Mouse (Mus musculus): ENCODE data around the gene Bsn. TPM values are rescaled to one million over a fixed set of nuclear protein-coding genes. Genes with fewer than 3 reads are reported as not detected.

Gene Bsn
- polyA plus RNA-seq, 1 experiment from 2014 or later, result 0.59 TPM

- Histone ChIP-seq H3K9ac (replicated peaks) (no peak overlapping the region), H3K4me3 (ENCODE audit: low read depth, low read length) (no peak overlapping the region), H3K27ac (ENCODE audit: low read depth) (no peak overlapping the region), H3K36me3 (replicated peaks; ENCODE audit: insufficient read depth, low read length) (no peaks in the 10 kb centered on the region), H3K4me2 (ENCODE audit: low read depth, low read length) (no peak overlapping the region), H3K4me1 (ENCODE audit: insufficient read depth) (no peaks in the 10 kb centered on the region), H3K9me3 (ENCODE audit: low read length) (no peaks in the 10 kb centered on the region), H3K27me3 (ENCODE audit: insufficient read depth, low read length) (peaks cover 2% of the 10 kb centered on the region; the same call in 1 of the 2 replicates)
- TF ChIP-seq CTCF (IDR thresholded peaks at IDR 0.05; ENCODE audit: low read depth) (no peak), EP300 (IDR thresholded peaks at IDR 0.05; ENCODE audit: low read depth) (no peak)
- no peak for DNase-seq
- ATAC-seq, result no peak
- WGBS (ENCODE audit: insufficient replicate concordance), result 74% methylated on average over 11 of the region's 11 CpGs
Observed at GRCm38 (mm10) chr9:108182806-108183506, 7.2 kb downstream of the Bsn start.

- Histone ChIP-seq H3K27ac (ENCODE audit: low read depth) (no peak overlapping the region), H3K4me2 (ENCODE audit: low read depth, low read length) (no peak overlapping the region), H3K36me3 (replicated peaks; ENCODE audit: insufficient read depth, low read length) (no peaks in the 10 kb centered on the region), H3K4me1 (ENCODE audit: insufficient read depth) (no peaks in the 10 kb centered on the region), H3K9me3 (ENCODE audit: low read length) (no peaks in the 10 kb centered on the region), H3K27me3 (ENCODE audit: insufficient read depth, low read length) (no peaks in the 10 kb centered on the region), H3K9ac (replicated peaks) (no peak overlapping the region), H3K4me3 (ENCODE audit: low read depth, low read length) (no peak overlapping the region)
- 64% methylated on average over 5 of the region's 5 CpGs for WGBS (ENCODE audit: insufficient replicate concordance)
- DNase-seq, result no peak
- no peak for TF ChIP-seq CTCF (IDR thresholded peaks at IDR 0.05; ENCODE audit: low read depth)
- no peak for TF ChIP-seq EP300 (IDR thresholded peaks at IDR 0.05; ENCODE audit: low read depth)
- ATAC-seq, result no peak
Observed at GRCm38 (mm10) chr9:108178391-108178790, 11.8 kb downstream of the Bsn start.

GRCm38 (mm10) chr9:108175116-108175838 lies 14.9 kb downstream of the Bsn start:
- TF ChIP-seq CTCF (IDR thresholded peaks at IDR 0.05; ENCODE audit: low read depth), result no peak
- TF ChIP-seq EP300 (IDR thresholded peaks at IDR 0.05; ENCODE audit: low read depth), result no peak
- H3K36me3 ChIP-seq (replicated peaks; ENCODE audit: insufficient read depth, low read length), result no peaks in the 10 kb centered on the region
- H3K4me2 ChIP-seq (ENCODE audit: low read depth, low read length), result no peak overlapping the region
- DNase-seq, result no peak
- no peak overlapping the region for H3K4me3 ChIP-seq (ENCODE audit: low read depth, low read length)
- no peaks in the 10 kb centered on the region for H3K27me3 ChIP-seq (ENCODE audit: insufficient read depth, low read length)
- no peaks in the 10 kb centered on the region for H3K9me3 ChIP-seq (ENCODE audit: low read length)
- no peaks in the 10 kb centered on the region for H3K4me1 ChIP-seq (ENCODE audit: insufficient read depth)
- WGBS (ENCODE audit: insufficient replicate concordance), result 65% methylated on average over 19 of the region's 19 CpGs
- H3K9ac ChIP-seq (replicated peaks), result no peak overlapping the region
- no peak for ATAC-seq
- no peak overlapping the region for H3K27ac ChIP-seq (ENCODE audit: low read depth)

GRCm38 (mm10) chr9:108172777-108173350 lies 17.3 kb downstream of the Bsn start:
- no peak overlapping the region for H3K4me2 ChIP-seq (ENCODE audit: low read depth, low read length)

GRCm38 (mm10) chr9:108169751-108170150 lies 20.4 kb downstream of the Bsn start:
- ATAC-seq (no peak), DNase-seq (no peak)
- no peaks in the 10 kb centered on the region for H3K4me1 ChIP-seq (ENCODE audit: insufficient read depth)
- no peak overlapping the region for H3K27ac ChIP-seq (ENCODE audit: low read depth)
- no peaks in the 10 kb centered on the region for H3K27me3 ChIP-seq (ENCODE audit: insufficient read depth, low read length)
- H3K9me3 ChIP-seq (ENCODE audit: low read length), result no peaks in the 10 kb centered on the region
- no peak overlapping the region for H3K4me2 ChIP-seq (ENCODE audit: low read depth, low read length)
- WGBS (ENCODE audit: insufficient replicate concordance), result 74% methylated on average over 10 of the region's 10 CpGs
- no peak overlapping the region for H3K4me3 ChIP-seq (ENCODE audit: low read depth, low read length)
- H3K9ac ChIP-seq (replicated peaks), result no peak overlapping the region
- TF ChIP-seq EP300 (IDR thresholded peaks at IDR 0.05; ENCODE audit: low read depth) (no peak), CTCF (IDR thresholded peaks at IDR 0.05; ENCODE audit: low read depth) (no peak)
- no peaks in the 10 kb centered on the region for H3K36me3 ChIP-seq (replicated peaks; ENCODE audit: insufficient read depth, low read length)

More at GRCm38 (mm10) chr9:108172777-108173350, 17.3 kb downstream of the Bsn start:
- Histone ChIP-seq H3K4me3 (ENCODE audit: low read depth, low read length) (no peak overlapping the region), H3K36me3 (replicated peaks; ENCODE audit: insufficient read depth, low read length) (no peaks in the 10 kb centered on the region), H3K27ac (ENCODE audit: low read depth) (no peak overlapping the region), H3K9ac (replicated peaks) (no peak overlapping the region), H3K9me3 (ENCODE audit: low read length) (no peaks in the 10 kb centered on the region), H3K27me3 (ENCODE audit: insufficient read depth, low read length) (no peaks in the 10 kb centered on the region), H3K4me1 (ENCODE audit: insufficient read depth) (no peaks in the 10 kb centered on the region)
- ATAC-seq (peak; percentile 41; the same call in 1 of the 2 replicates), DNase-seq (no peak)
- TF ChIP-seq CTCF (IDR thresholded peaks at IDR 0.05; ENCODE audit: low read depth) (no peak), EP300 (IDR thresholded peaks at IDR 0.05; ENCODE audit: low read depth) (no peak)
- 76% methylated on average over 5 of the region's 5 CpGs for WGBS (ENCODE audit: insufficient replicate concordance)

- H3K4me3 ChIP-seq (ENCODE audit: low read depth, low read length), result no peak overlapping the region
- no peak overlapping the region for H3K9ac ChIP-seq (replicated peaks)
- H3K4me1 ChIP-seq (ENCODE audit: insufficient read depth), result no peaks in the 10 kb centered on the region
- H3K27ac ChIP-seq (ENCODE audit: low read depth), result no peak overlapping the region
- DNase-seq (no peak), ATAC-seq (no peak)
- WGBS (ENCODE audit: insufficient replicate concordance), result 64% methylated on average over 8 of the region's 8 CpGs
- no peaks in the 10 kb centered on the region for H3K36me3 ChIP-seq (replicated peaks; ENCODE audit: insufficient read depth, low read length)
- H3K27me3 ChIP-seq (ENCODE audit: insufficient read depth, low read length), result no peaks in the 10 kb centered on the region
- no peaks in the 10 kb centered on the region for H3K9me3 ChIP-seq (ENCODE audit: low read length)
- no peak for TF ChIP-seq CTCF (IDR thresholded peaks at IDR 0.05; ENCODE audit: low read depth)
- no peak for TF ChIP-seq EP300 (IDR thresholded peaks at IDR 0.05; ENCODE audit: low read depth)
- no peak overlapping the region for H3K4me2 ChIP-seq (ENCODE audit: low read depth, low read length)
Observed at GRCm38 (mm10) chr9:108165143-108165542, 25.0 kb downstream of the Bsn start.

Data from liver, postnatal 0 days (tissue).